Mouse (Mus musculus): ENCODE measurements around the gene Srsf4. TPM values are rescaled to one million over a fixed set of nuclear protein-coding genes. Genes with fewer than 3 reads are reported as not detected.

Gene Srsf4
- polyA plus RNA-seq, 1 experiment from 2014 or later: 152 TPM

- H3K4me1 ChIP-seq: peaks cover 25% of the 10 kb centered on the region
- peaks cover 36% of the 10 kb centered on the region for H3K36me3 ChIP-seq (replicated peaks)
- 91% methylated on average over 3 of the region's 3 CpGs for WGBS
- H3K27ac ChIP-seq: no peak overlapping the region
- no peak for DNase-seq (ENCODE audit: extremely low spot score, low spot score)
- H3K9me3 ChIP-seq: no peaks in the 10 kb centered on the region; the same call in 1 of the 2 replicates
- H3K27me3 ChIP-seq (ENCODE audit: poor library complexity, severe bottlenecking): peaks cover 25% of the 10 kb centered on the region
- H3K4me3 ChIP-seq: no peak overlapping the region
Measured at GRCm38 (mm10) chr4:131907912-131908311, 34.5 kb downstream of the Srsf4 start.

- Histone ChIP-seq H3K27ac (no peak overlapping the region), H3K9me3 (no peaks in the 10 kb centered on the region; the same call in 1 of the 2 replicates), H3K27me3 (ENCODE audit: poor library complexity, severe bottlenecking) (peaks cover 49% of the 10 kb centered on the region), H3K4me1 (peaks cover 48% of the 10 kb centered on the region), H3K4me3 (no peak overlapping the region; the same call in 1 of the 2 replicates), H3K36me3 (replicated peaks) (peaks cover 12% of the 10 kb centered on the region)
- 27% methylated on average over 19 of the region's 21 CpGs for WGBS
- peak; percentile 34 for DNase-seq (ENCODE audit: extremely low spot score, low spot score)
Measured at GRCm38 (mm10) chr4:131910237-131910994, 37.0 kb downstream of the Srsf4 start.

GRCm38 (mm10) chr4:131911521-131911920 lies 38.1 kb downstream of the Srsf4 start:
- peaks cover 60% of the 10 kb centered on the region for H3K27me3 ChIP-seq (ENCODE audit: poor library complexity, severe bottlenecking)
- H3K9me3 ChIP-seq: no peaks in the 10 kb centered on the region; the same call in 1 of the 2 replicates
- H3K27ac ChIP-seq: no peak overlapping the region
- peaks cover 59% of the 10 kb centered on the region for H3K4me1 ChIP-seq
- no peak overlapping the region for H3K4me3 ChIP-seq
- no peak for DNase-seq (ENCODE audit: extremely low spot score, low spot score)
- peaks cover under 1% of the 10 kb centered on the region for H3K36me3 ChIP-seq (replicated peaks)
- 52% methylated on average over 5 of the region's 5 CpGs for WGBS

GRCm38 (mm10) chr4:131913526-131913925 lies 40.1 kb downstream of the Srsf4 start:
- DNase-seq (ENCODE audit: extremely low spot score, low spot score): no peak
- Histone ChIP-seq H3K36me3 (replicated peaks) (no peaks in the 10 kb centered on the region), H3K4me1 (peaks cover 73% of the 10 kb centered on the region), H3K9me3 (no peaks in the 10 kb centered on the region), H3K27me3 (ENCODE audit: poor library complexity, severe bottlenecking) (peaks cover 80% of the 10 kb centered on the region), H3K27ac (no peak overlapping the region), H3K4me3 (no peak overlapping the region)
- WGBS: 60% methylated on average over 10 of the region's 10 CpGs

- Histone ChIP-seq H3K4me3 (no peak overlapping the region), H3K4me1 (peaks cover 79% of the 10 kb centered on the region), H3K27me3 (ENCODE audit: poor library complexity, severe bottlenecking) (peaks cover 86% of the 10 kb centered on the region), H3K27ac (no peak overlapping the region), H3K9me3 (no peaks in the 10 kb centered on the region), H3K36me3 (replicated peaks) (no peaks in the 10 kb centered on the region)
- DNase-seq (ENCODE audit: extremely low spot score, low spot score): no peak
- WGBS: 7% methylated on average over 9 of the region's 9 CpGs
Measured at GRCm38 (mm10) chr4:131914046-131914643, 40.7 kb downstream of the Srsf4 start.

- 1% methylated on average over 31 of the region's 31 CpGs for whole genome bisulfite sequencing
Measured at GRCm38 (mm10) chr4:131914891-131915469, 41.6 kb downstream of the Srsf4 start.

GRCm38 (mm10) chr4:131915821-131916328 lies 42.5 kb downstream of the Srsf4 start:
- 15% methylated on average over 13 of the region's 13 CpGs for WGBS

More at GRCm38 (mm10) chr4:131914891-131915469, 41.6 kb downstream of the Srsf4 start:
- Histone ChIP-seq H3K27ac (0 out of 2 replicates have a peak overlapping the region, but pooled peaks have one; percentile 44), H3K9me3 (no peaks in the 10 kb centered on the region), H3K4me1 (peaks cover 81% of the 10 kb centered on the region), H3K4me3 (peak overlapping the region; percentile 49), H3K27me3 (ENCODE audit: poor library complexity, severe bottlenecking) (peaks cover 95% of the 10 kb centered on the region), H3K36me3 (replicated peaks) (no peaks in the 10 kb centered on the region)
- DNase-seq (ENCODE audit: extremely low spot score, low spot score): peak; percentile 46

GRCm38 (mm10) chr4:131916425-131916824 lies 43.0 kb downstream of the Srsf4 start:
- Histone ChIP-seq H3K4me3 (0 out of 2 replicates have a peak overlapping the region, but pooled peaks have one; percentile 49), H3K27ac (no peak overlapping the region), H3K27me3 (ENCODE audit: poor library complexity, severe bottlenecking) (peaks cover 99% of the 10 kb centered on the region), H3K36me3 (replicated peaks) (no peaks in the 10 kb centered on the region), H3K4me1 (peaks cover 81% of the 10 kb centered on the region), H3K9me3 (no peaks in the 10 kb centered on the region)
- 4% methylated on average over 15 of the region's 15 CpGs for WGBS
- DNase-seq (ENCODE audit: extremely low spot score, low spot score): peak; percentile 83

More at GRCm38 (mm10) chr4:131915821-131916328, 42.5 kb downstream of the Srsf4 start:
- H3K4me1 ChIP-seq: peaks cover 81% of the 10 kb centered on the region
- H3K4me3 ChIP-seq: peak overlapping the region; percentile 49
- DNase-seq (ENCODE audit: extremely low spot score, low spot score): no peak
- no peak overlapping the region for H3K27ac ChIP-seq
- H3K9me3 ChIP-seq: no peaks in the 10 kb centered on the region
- peaks cover 99% of the 10 kb centered on the region for H3K27me3 ChIP-seq (ENCODE audit: poor library complexity, severe bottlenecking)
- H3K36me3 ChIP-seq (replicated peaks): no peaks in the 10 kb centered on the region

- no peaks in the 10 kb centered on the region for H3K9me3 ChIP-seq
- peaks cover 99% of the 10 kb centered on the region for H3K27me3 ChIP-seq (ENCODE audit: poor library complexity, severe bottlenecking)
- no peak for DNase-seq (ENCODE audit: extremely low spot score, low spot score)
- H3K4me3 ChIP-seq: no peak overlapping the region
- no peak overlapping the region for H3K27ac ChIP-seq
- H3K4me1 ChIP-seq: peaks cover 83% of the 10 kb centered on the region
- WGBS: 84% methylated on average over 10 of the region's 10 CpGs
- peaks cover under 1% of the 10 kb centered on the region; the same call in 1 of the 2 replicates for H3K36me3 ChIP-seq (replicated peaks)
Measured at GRCm38 (mm10) chr4:131917010-131917555, 43.7 kb downstream of the Srsf4 start.

- Histone ChIP-seq H3K4me1 (peaks cover 93% of the 10 kb centered on the region), H3K27me3 (ENCODE audit: poor library complexity, severe bottlenecking) (peaks cover 99% of the 10 kb centered on the region), H3K36me3 (replicated peaks) (peaks cover 10% of the 10 kb centered on the region), H3K9me3 (no peaks in the 10 kb centered on the region), H3K4me3 (0 out of 2 replicates have a peak overlapping the region, but pooled peaks have one; percentile 63), H3K27ac (peak overlapping the region; percentile 83; the same call in 1 of the 2 replicates)
- no peak for DNase-seq (ENCODE audit: extremely low spot score, low spot score)
- 61% methylated on average over 7 of the region's 7 CpGs for WGBS
Measured at GRCm38 (mm10) chr4:131918026-131918533, 44.7 kb downstream of the Srsf4 start.

- Histone ChIP-seq H3K27ac (peak overlapping the region; percentile 83), H3K9me3 (no peaks in the 10 kb centered on the region), H3K36me3 (replicated peaks) (peaks cover 16% of the 10 kb centered on the region), H3K27me3 (ENCODE audit: poor library complexity, severe bottlenecking) (peaks cover 99% of the 10 kb centered on the region), H3K4me3 (peak overlapping the region; percentile 63), H3K4me1 (peaks cover 87% of the 10 kb centered on the region)
- DNase-seq (ENCODE audit: extremely low spot score, low spot score): peak; percentile 63
- WGBS: 5% methylated on average over 15 of the region's 15 CpGs
Measured at GRCm38 (mm10) chr4:131918711-131919500, 45.5 kb downstream of the Srsf4 start.
